In the genomic region with DNA sequence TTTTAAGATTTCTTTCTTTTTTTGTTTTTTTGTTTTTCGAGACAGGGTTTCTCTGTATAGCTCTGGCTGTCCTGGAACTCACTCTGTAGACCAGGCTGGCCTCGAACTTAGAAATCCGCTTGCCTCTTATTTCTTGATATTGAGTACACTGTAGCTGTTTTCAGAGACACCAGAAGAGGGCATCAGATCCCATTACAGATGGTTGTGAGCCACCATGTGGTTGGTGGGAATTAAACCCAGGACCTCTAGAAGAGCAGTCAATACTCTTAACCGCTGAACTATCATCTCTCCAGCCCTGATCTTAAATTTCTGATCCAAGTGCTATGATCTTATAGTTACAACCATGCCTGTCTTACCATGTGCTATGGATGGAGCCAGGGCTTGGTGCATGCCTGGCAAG, we compare ENCODE assay signal across 24 mouse cellular contexts. TPM values are rescaled to one million over a fixed set of nuclear protein-coding genes. Genes with fewer than 3 reads are reported as not detected.
DNase-seq lines count a peak whose midpoint lies in the region; ATAC-seq and TF ChIP-seq lines count a peak whose summit lies in the region.
"Not testable (repeated sequence)": the region's sequence is repeated elsewhere in the genome, so short reads cannot be mapped to it uniquely, and the experiment has no call there.
"Had no signal": no experiment of that assay in that cellular context is flagged by ENCODE, and none has a peak within 500 bp of the region (broad histone marks: within the 10 kb centered on the region; RNA-seq: fewer than 3 reads in every experiment).

No protein-coding gene starts in this region.

- 0 out of 2 replicates have a peak overlapping the region, but pooled peaks have one; percentile 6 for H3K4me3 ChIP-seq in ES-Bruce4 (ENCODE audit: low read depth, low read length)
- not testable (repeated sequence) for H3K4me3 ChIP-seq in ES-E14 (ENCODE audit: insufficient read depth in 1 of 2, low read depth in 1 of 2, low read length in 2 of 2, poor library complexity in 1 of 2, severe bottlenecking in 1 of 2); gastrocnemius, adult 2 months; intestine, postnatal 0 days (ENCODE audit: low read depth, low read length); liver, adult 2 months (ENCODE audit: insufficient read depth, low read depth, low read length); liver, postnatal 0 days (ENCODE audit: low read depth, low read length)

- not testable (repeated sequence) for H3K4me1 ChIP-seq in ES-Bruce4 (ENCODE audit: control insufficient read depth, insufficient read depth, low read length); ES-E14 (ENCODE audit: control insufficient read depth in 2 of 2, insufficient read depth in 2 of 2, low read length in 2 of 2, poor library complexity in 1 of 2); intestine, postnatal 0 days (replicated peaks; ENCODE audit: control insufficient read depth, insufficient read depth, low read length)
- H3K4me1 ChIP-seq in liver, adult 2 months (ENCODE audit: control insufficient read depth, insufficient read depth, low read length), result peaks cover 31% of the 10 kb centered on the region
- peaks cover 11% of the 10 kb centered on the region for H3K4me1 ChIP-seq in liver, postnatal 0 days (ENCODE audit: insufficient read depth)

- not testable (repeated sequence) for H3K4me2 ChIP-seq in intestine, postnatal 0 days (replicated peaks; ENCODE audit: low read depth); liver, postnatal 0 days (ENCODE audit: low read depth, low read length)

- not testable (repeated sequence) for H3K27ac ChIP-seq in ES-Bruce4 (ENCODE audit: insufficient read depth, low read length); ES-E14 (ENCODE audit: insufficient read depth, low read depth, low read length, poor library complexity, severe bottlenecking); intestine, postnatal 0 days (ENCODE audit: low read depth, low read length); liver, postnatal 0 days (ENCODE audit: low read depth)
- peak overlapping the region; percentile 75; the same call in 1 of the 2 replicates for H3K27ac ChIP-seq in gastrocnemius, adult 2 months
- 0 out of 2 replicates have a peak overlapping the region, but pooled peaks have one; percentile 34 for H3K27ac ChIP-seq in liver, adult 2 months (replicated peaks; ENCODE audit: insufficient read depth, low read depth, low read length)

- WGBS in intestine, postnatal 0 days, result 98% methylated on average over 4 of the region's 4 CpGs
- 97% methylated on average over 4 of the region's 4 CpGs for WGBS in liver, adult 2 months
- 94% methylated on average over 4 of the region's 4 CpGs for WGBS in liver, postnatal 0 days (ENCODE audit: insufficient replicate concordance)

- in situ Hi-C loops in ES-E14 (cut with MboI; ENCODE audit: low sequenced_read_pairs in 2 of 2, unreplicated experiment in 2 of 2), result not testable (repeated sequence)

- not testable (repeated sequence) for TF ChIP-seq CTCF in ES-Bruce4 (IDR thresholded peaks at IDR 0.05; ENCODE audit: low read depth, low read length); gastrocnemius, adult 2 months (IDR thresholded peaks at IDR 0.05); liver, adult 2 months (IDR thresholded peaks at IDR 0.05; ENCODE audit: low read depth, low read length)
- TF ChIP-seq CTCF in intestine, postnatal 0 days (IDR thresholded peaks at IDR 0.05; ENCODE audit: low read depth), result peak; percentile 3; the same call in 1 of the 2 replicates
- TF ChIP-seq CTCF in liver, postnatal 0 days (IDR thresholded peaks at IDR 0.05; ENCODE audit: low read depth), result peak; percentile 21; the same call in 1 of the 2 replicates

- DNase-seq in A20 (ENCODE audit: low read depth, low spot score), result peak; percentile 16
- DNase-seq in ES-E14 (ENCODE audit: low read depth, low spot score); gastrocnemius, adult 2 months; liver, adult 2 months (ENCODE audit: extremely low read depth, low read depth, low spot score); liver, postnatal 0 days: not testable (repeated sequence)
- DNase-seq in R1 (ENCODE audit: low read depth, low spot score), result peak; percentile 57

- TF ChIP-seq POLR2A in ES-Bruce4 (IDR thresholded peaks at IDR 0.05; ENCODE audit: insufficient read depth, low read length); liver, adult 2 months (IDR thresholded peaks at IDR 0.05; ENCODE audit: extremely low read depth, insufficient read depth, low read length): not testable (repeated sequence)

- H3K79me2 ChIP-seq in liver, adult 2 months (ENCODE audit: control insufficient read depth, insufficient read depth, low read length), result peaks cover 51% of the 10 kb centered on the region

- intact Hi-C loops in gastrocnemius, adult 2 months (cut with DNase I), result not testable (repeated sequence)

- TF ChIP-seq EP300 in ES-Bruce4 (IDR thresholded peaks at IDR 0.05; ENCODE audit: insufficient read depth, low read depth, low read length); liver, postnatal 0 days (IDR thresholded peaks at IDR 0.05; ENCODE audit: low read depth): not testable (repeated sequence)

- not testable (repeated sequence) for H3K27me3 ChIP-seq in ES-Bruce4 (ENCODE audit: control insufficient read depth, insufficient read depth, low read length, poor library complexity, severe bottlenecking); intestine, postnatal 0 days (replicated peaks; ENCODE audit: control insufficient read depth, insufficient read depth, low read length); liver, adult 2 months (ENCODE audit: control insufficient read depth, insufficient read depth, low read length); liver, postnatal 0 days (ENCODE audit: insufficient read depth, low read length)

- H3K9ac ChIP-seq in ES-Bruce4 (ENCODE audit: low read depth, poor library complexity, severe bottlenecking); intestine, postnatal 0 days (ENCODE audit: low read depth, low read length); liver, adult 2 months (ENCODE audit: low read depth, low read length); liver, postnatal 0 days (replicated peaks): not testable (repeated sequence)
- H3K9ac ChIP-seq in ES-E14 (ENCODE audit: insufficient read depth, low read depth, low read length, poor library complexity, severe bottlenecking), result peak overlapping the region; percentile 54; the same call in 1 of the 2 replicates

- not testable (repeated sequence) for H3K9me3 ChIP-seq in ES-Bruce4 (replicated peaks; ENCODE audit: control insufficient read depth, insufficient read depth, low read length, poor library complexity, severe bottlenecking); ES-E14 (ENCODE audit: control insufficient read depth, insufficient read depth, low read depth, low read length); intestine, postnatal 0 days (ENCODE audit: control insufficient read depth); liver, postnatal 0 days (ENCODE audit: low read length)

- peaks cover 17% of the 10 kb centered on the region for H3K36me3 ChIP-seq in ES-Bruce4 (ENCODE audit: control insufficient read depth, insufficient read depth, low read length, poor library complexity, severe bottlenecking)
- not testable (repeated sequence) for H3K36me3 ChIP-seq in ES-E14 (ENCODE audit: control insufficient read depth, insufficient read depth, low read length, poor library complexity, severe bottlenecking); intestine, postnatal 0 days (ENCODE audit: control insufficient read depth, insufficient read depth); liver, postnatal 0 days (replicated peaks; ENCODE audit: insufficient read depth, low read length)
- peaks cover 15% of the 10 kb centered on the region for H3K36me3 ChIP-seq in liver, adult 2 months (ENCODE audit: control insufficient read depth, insufficient read depth, low read length)

- not testable (repeated sequence) for ATAC-seq in intestine, postnatal 0 days; liver, postnatal 0 days

RNA-seq across cellular contexts. Expression of a gene that starts 4.4 kb away (rescaled TPM):
- 70.9 and 75.5 TPM in 2 replicates for polyA plus RNA-seq in ES-Bruce4 (2011; ENCODE audit: insufficient read depth, insufficient read length, low read depth, missing spikeins)
- 25.1 and 28.8 TPM in 2 replicates for total RNA-seq in ES-E14 (2012; rRNA removed)
- 10 to 100 TPM; 43.2 to 48.0 TPM for total RNA-seq in gastrocnemius, adult 2 months (2021)
- polyA plus RNA-seq in intestine, postnatal 0 days (2015; fragmentation: Nextera tagmentation; extraction: Ambion mirVana), result 11.7 and 13.4 TPM in 2 replicates
- total RNA-seq in liver, adult 2 months (2014; rRNA removed), result 23.6 and 24.3 TPM in 2 replicates
- 14.2 and 20.8 TPM in 2 replicates for polyA plus RNA-seq in liver, adult 2 months (2012; rRNA removed)
- polyA plus RNA-seq in liver, postnatal 0 days (2015; fragmentation: Nextera tagmentation; extraction: Ambion mirVana), result 7.9 and 9.4 TPM in 2 replicates

RNA-seq across cellular contexts. Expression of a gene that starts 36.0 kb away (rescaled TPM):
- polyA plus RNA-seq in ES-Bruce4 (2011; ENCODE audit: insufficient read depth, insufficient read length, low read depth, missing spikeins), result 0.84 and 2.2 TPM in 2 replicates
- total RNA-seq in ES-E14 (2012; rRNA removed), result 0.31 TPM in 1 of 2 replicates, not detected in the other
- not detected for total RNA-seq in gastrocnemius, adult 2 months (2021)
- polyA plus RNA-seq in intestine, postnatal 0 days (2015; fragmentation: Nextera tagmentation; extraction: Ambion mirVana), result not detected in 2 replicates
- not detected in 2 replicates for total RNA-seq in liver, adult 2 months (2014; rRNA removed)
- polyA plus RNA-seq in liver, adult 2 months (2012; rRNA removed), result not detected in 2 replicates
- not detected in 2 replicates for polyA plus RNA-seq in liver, postnatal 0 days (2015; fragmentation: Nextera tagmentation; extraction: Ambion mirVana)
- total RNA-seq: adrenal gland, adult 18-20 months; adrenal gland, adult 8-10 months; adrenal gland, postnatal 14 days; adrenal gland, postnatal 36 days; forebrain, postnatal 0 days; MEL had no signal
- polyA plus RNA-seq: activated CD4-positive, CD25-positive, alpha-beta regulatory T cell, adult 4 months; C2C12; cerebellum, adult 2 months; cortical plate, adult 2 months; embryonic facial prominence, embryonic 10.5 days; embryonic facial prominence, embryonic 12.5 days; embryonic facial prominence, embryonic 14.5 days; forebrain, embryonic 11.5 days; forebrain, embryonic 13.5 days; forebrain, embryonic 15.5 days; forebrain, postnatal 0 days had no signal
